Mouse (Mus musculus): ENCODE measurements around the gene Ugt1a8.
"Not testable (repeated sequence)": the region's sequence is repeated elsewhere in the genome, so short reads cannot be mapped to it uniquely, and the experiment has no call there.

- TF ChIP-seq POLR2A (IDR thresholded peaks at IDR 0.05; ENCODE audit: borderline replicate concordance, extremely low read depth, low read depth, low read length), result not testable (repeated sequence)
- peak; percentile 4; the same call in 1 of the 2 replicates for TF ChIP-seq CTCF (IDR thresholded peaks at IDR 0.05; ENCODE audit: insufficient read depth, low read length)
Measured at GRCm38 (mm10) chr1:88145278-88145677, 57.7 kb downstream of the Ugt1a8 start.
